Mouse (Mus musculus) embryonic facial prominence, embryonic 14.5 days (tissue): ENCODE measurements around the gene Irs2. TPM values are rescaled to one million over a fixed set of nuclear protein-coding genes. Genes with fewer than 3 reads are reported as not detected.

Experiments used
- ATAC-seq: fragments of 200-750 bp; cut with Nextera tagmentation; 2 replicates; pipeline ENCODE4 v1.8.0; 2017; ENCODE audit warnings: low read depth, moderate number of reproducible peaks, moderate TSS enrichment
- DNase-seq: peaks from one replicate; pipeline ENCODE4 v3.0.0-alpha.2; 2015; ENCODE audit warnings: low spot score
- H3K27ac ChIP-seq: fragments of 300-500 bp; sonication (generic); replicated peaks from 2 replicates; pipeline ENCODE4 v1.5.1; 2014; ENCODE audit warnings: low read depth, mild to moderate bottlenecking, low read length, moderate library complexity
- H3K27me3 ChIP-seq: fragments of 300-500 bp; sonication (generic); replicated peaks from 2 replicates; pipeline ENCODE4 v1.6.1; 2014; ENCODE audit warnings: low read length; ENCODE audit not compliant: control insufficient read depth, insufficient read depth
- H3K36me3 ChIP-seq: fragments of 300-500 bp; sonication (generic); 2 replicates; pipeline ENCODE4 v1.6.1; 2014; ENCODE audit warnings: low read length, mixed read lengths; ENCODE audit not compliant: control insufficient read depth, insufficient read depth
- H3K4me1 ChIP-seq: fragments of 300-500 bp; sonication (generic); 2 replicates; pipeline ENCODE4 v1.6.1; 2014; ENCODE audit warnings: antibody characterized with exemption, low read length; ENCODE audit not compliant: control insufficient read depth, insufficient read depth
- H3K4me2 ChIP-seq: fragments of 300-500 bp; sonication (generic); 2 replicates; pipeline ENCODE4 v1.6.1; 2014; ENCODE audit warnings: low read depth, mild to moderate bottlenecking, low read length, moderate library complexity, mixed read lengths
- H3K4me3 ChIP-seq: fragments of 300-500 bp; sonication (generic); 2 replicates; pipeline ENCODE4 v1.5.1; 2014; ENCODE audit warnings: low read depth, mild to moderate bottlenecking, low read length
- H3K9ac ChIP-seq: fragments of 300-500 bp; sonication (generic); 2 replicates; pipeline ENCODE4 v1.6.1; 2014; ENCODE audit warnings: low read depth, mild to moderate bottlenecking, low read length, moderate library complexity, mixed read lengths
- H3K9me3 ChIP-seq: fragments of 300-500 bp; sonication (generic); 2 replicates; pipeline ENCODE4 v1.6.1; 2016; ENCODE audit warnings: low read length; ENCODE audit not compliant: control insufficient read depth
- WGBS: fragments of 180-500 bp; shearing (Covaris S2); extraction: QIAGEN DNeasy Blood & Tissue Kit; methylation state at CpG from one replicate; pipeline ENCODE4 v1.1.7; 2014; 5-methylcytosine and 5-hydroxymethylcytosine counted together
- polyA plus RNA-seq: library from polyadenylated mRNA; unstranded; fragments of >200 nt; fragmentation: Nextera tagmentation; extraction: Ambion mirVana; gene quantifications from 2 replicates; pipeline ENCODE4 v1.2.1, GENCODE M21; 2014

Gene Irs2
- polyA plus RNA-seq, 1 experiment from 2014 or later = 5.9 TPM

- Histone ChIP-seq H3K27ac (no peak overlapping the region), H3K36me3 (peaks cover 6% of the 10 kb centered on the region; the same call in 1 of the 2 replicates)
These were observed 12.0 kb downstream of the Irs2 start for GRCm38 (mm10) chr8:10996247-10996646.

DNA sequence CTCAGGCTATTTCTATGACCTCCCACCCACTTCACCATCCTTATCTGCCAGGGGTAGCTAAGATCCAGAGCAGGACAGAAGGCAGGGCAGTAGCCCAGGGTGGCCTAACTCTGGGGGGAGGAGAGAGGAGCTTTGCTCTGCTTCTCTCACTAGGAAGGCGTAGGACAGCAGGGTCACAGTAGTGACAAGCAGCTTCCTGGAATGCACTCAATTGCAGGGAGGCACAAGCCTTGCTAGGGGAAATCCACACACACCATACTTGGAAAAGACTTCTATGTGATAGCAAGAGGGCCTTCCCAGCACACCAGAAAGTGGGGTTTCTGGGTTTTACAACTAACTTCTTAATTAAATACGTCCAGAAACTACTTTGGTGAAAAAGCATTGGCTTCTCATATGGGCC, 12.5 kb downstream of the Irs2 start:
- peaks cover 26% of the 10 kb centered on the region for H3K4me1 ChIP-seq
- peaks cover 6% of the 10 kb centered on the region; the same call in 1 of the 2 replicates for H3K36me3 ChIP-seq

More at GRCm38 (mm10) chr8:10996247-10996646, 12.0 kb downstream of the Irs2 start:
- 94% methylated on average over 2 of the region's 2 CpGs for WGBS
- peaks cover 28% of the 10 kb centered on the region for H3K4me1 ChIP-seq
- H3K4me3 ChIP-seq = no peak overlapping the region
- no peaks in the 10 kb centered on the region for H3K9me3 ChIP-seq
- no peaks in the 10 kb centered on the region for H3K27me3 ChIP-seq
- DNase-seq (no peak), ATAC-seq (no peak)
- H3K4me2 ChIP-seq = no peak overlapping the region
- no peak overlapping the region for H3K9ac ChIP-seq

GRCm38 (mm10) chr8:10994390-10994954, 13.8 kb downstream of the Irs2 start:
- H3K4me1 ChIP-seq = peaks cover 18% of the 10 kb centered on the region
- H3K4me3 ChIP-seq = no peak overlapping the region
- ATAC-seq (no peak), DNase-seq (peak; percentile 34)
- no peaks in the 10 kb centered on the region for H3K27me3 ChIP-seq
- H3K27ac ChIP-seq = no peak overlapping the region
- H3K4me2 ChIP-seq = no peak overlapping the region
- H3K9me3 ChIP-seq = no peaks in the 10 kb centered on the region
- H3K9ac ChIP-seq = no peak overlapping the region
- H3K36me3 ChIP-seq = peaks cover 6% of the 10 kb centered on the region; the same call in 1 of the 2 replicates
- 77% methylated on average over 6 of the region's 6 CpGs for WGBS

More for the DNA sequence above, 12.5 kb downstream of the Irs2 start:
- ATAC-seq (no peak), DNase-seq (no peak)
- Histone ChIP-seq H3K4me2 (no peak overlapping the region), H3K4me3 (no peak overlapping the region), H3K27me3 (no peaks in the 10 kb centered on the region), H3K27ac (no peak overlapping the region), H3K9ac (no peak overlapping the region), H3K9me3 (no peaks in the 10 kb centered on the region)
- WGBS = 70% methylated on average over 2 of the region's 2 CpGs

DNA sequence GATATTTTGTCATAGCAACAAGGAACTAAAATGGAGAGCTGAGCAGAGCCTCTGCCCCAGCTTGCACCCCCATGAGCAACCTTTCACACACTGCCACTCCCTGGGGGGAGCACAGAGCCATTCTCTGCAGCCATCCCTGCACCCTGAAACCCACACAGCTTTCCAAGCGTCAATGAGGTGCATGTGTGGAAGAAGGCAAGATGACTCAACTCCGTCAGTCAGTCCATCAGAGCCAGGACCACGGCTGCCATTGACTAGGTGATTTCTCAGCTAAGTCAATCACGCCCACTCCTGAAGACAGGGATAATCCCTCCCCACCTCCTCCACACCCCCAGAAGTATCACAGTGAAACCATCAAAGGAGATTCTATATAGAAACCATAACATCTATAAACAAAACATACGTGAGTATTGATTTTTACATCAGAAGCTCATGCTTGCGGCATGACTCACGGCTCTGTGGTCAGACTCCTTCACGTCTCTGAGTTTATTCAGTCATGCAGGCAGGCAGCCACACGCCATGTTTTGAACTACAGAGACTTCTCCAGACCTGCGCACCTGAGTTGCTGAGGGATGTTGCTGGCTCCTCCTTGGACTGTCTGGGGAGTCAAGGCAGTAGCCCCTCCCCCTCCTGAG, 14.6 kb downstream of the Irs2 start:
- Histone ChIP-seq H3K27me3 (no peaks in the 10 kb centered on the region), H3K9me3 (no peaks in the 10 kb centered on the region), H3K4me3 (no peak overlapping the region), H3K4me1 (peaks cover 17% of the 10 kb centered on the region), H3K9ac (no peak overlapping the region), H3K27ac (no peak overlapping the region), H3K4me2 (no peak overlapping the region), H3K36me3 (peaks cover 6% of the 10 kb centered on the region; the same call in 1 of the 2 replicates)
- DNase-seq (peak; percentile 68), ATAC-seq (peak; percentile 64)
- 79% methylated on average over 10 of the region's 10 CpGs for WGBS

GRCm38 (mm10) chr8:10992081-10992480, 16.2 kb downstream of the Irs2 start:
- ATAC-seq (peak; percentile 15; the same call in 1 of the 2 replicates), DNase-seq (peak; percentile 58)
- no peak overlapping the region for H3K27ac ChIP-seq
- no peak overlapping the region for H3K4me3 ChIP-seq
- no peaks in the 10 kb centered on the region for H3K9me3 ChIP-seq
- no peaks in the 10 kb centered on the region for H3K27me3 ChIP-seq
- no peak overlapping the region for H3K9ac ChIP-seq
- H3K4me2 ChIP-seq = no peak overlapping the region
- H3K4me1 ChIP-seq = peaks cover 17% of the 10 kb centered on the region
- H3K36me3 ChIP-seq = peaks cover 8% of the 10 kb centered on the region; the same call in 1 of the 2 replicates
- 66% methylated on average over 8 of the region's 8 CpGs for WGBS

DNA sequence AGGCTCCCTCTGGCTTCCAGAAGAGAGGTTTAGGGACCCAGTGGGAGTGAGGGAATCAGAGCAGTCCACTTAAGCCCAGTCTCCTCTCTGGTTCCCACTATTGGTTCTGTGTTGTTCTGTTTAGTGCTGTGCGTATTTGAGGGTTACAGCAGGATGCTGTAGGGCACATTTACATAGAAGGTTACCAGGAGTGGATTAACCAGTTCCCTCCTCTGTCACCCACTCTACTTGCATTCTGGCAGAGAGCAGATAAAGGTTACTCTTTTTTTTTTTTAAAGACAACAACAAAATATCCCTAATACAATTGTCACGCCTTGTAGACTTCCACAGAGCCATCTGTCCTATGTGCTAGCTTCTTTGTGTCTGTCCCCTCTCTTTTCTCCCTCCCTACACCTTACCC, 16.9 kb downstream of the Irs2 start:
- H3K36me3 ChIP-seq = peaks cover 14% of the 10 kb centered on the region
- peak overlapping the region; percentile 7; the same call in 1 of the 2 replicates for H3K27ac ChIP-seq
- H3K4me2 ChIP-seq = no peak overlapping the region
- WGBS = 65% methylated on average over 2 of the region's 2 CpGs
- no peak overlapping the region for H3K4me3 ChIP-seq
- DNase-seq (no peak), ATAC-seq (no peak)
- no peak overlapping the region for H3K9ac ChIP-seq
- peaks cover 17% of the 10 kb centered on the region for H3K4me1 ChIP-seq
- H3K27me3 ChIP-seq = no peaks in the 10 kb centered on the region
- H3K9me3 ChIP-seq = no peaks in the 10 kb centered on the region

DNA sequence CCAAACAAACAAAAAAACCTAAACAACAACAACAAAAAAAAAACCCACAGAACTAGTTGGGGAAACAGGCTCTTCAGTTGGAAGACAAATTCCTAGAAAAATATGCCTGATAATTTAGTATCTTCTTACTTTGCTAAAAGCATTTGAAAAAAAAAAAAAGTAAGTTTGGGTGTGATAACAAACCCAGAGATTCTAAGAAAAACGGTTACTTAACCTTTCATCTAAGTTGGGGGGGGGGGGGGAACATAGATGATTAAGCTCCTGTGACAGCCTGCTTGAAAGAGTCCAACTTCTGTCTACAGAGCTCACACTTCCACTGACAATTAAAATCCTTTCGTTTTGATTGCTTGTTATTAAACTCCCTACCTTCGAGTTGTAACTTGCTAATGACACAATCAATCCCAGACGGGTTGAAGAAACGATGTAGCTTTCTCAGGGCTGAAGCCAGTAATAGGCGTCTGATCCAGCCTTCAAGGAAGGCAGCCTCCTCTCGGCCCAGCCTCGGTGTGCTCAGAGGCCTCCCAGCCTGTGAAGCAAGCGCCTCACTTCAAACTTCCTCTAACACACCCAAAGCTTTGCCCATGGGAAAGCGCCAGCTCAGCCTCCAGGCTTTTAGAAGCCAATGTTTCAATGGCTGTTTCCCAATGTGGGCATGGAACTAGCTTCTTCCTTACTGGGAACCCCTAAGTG, 17.7 kb downstream of the Irs2 start:
- WGBS = 30% methylated on average over 10 of the region's 10 CpGs
- peaks cover 17% of the 10 kb centered on the region for H3K4me1 ChIP-seq
- H3K9me3 ChIP-seq = no peaks in the 10 kb centered on the region
- H3K27ac ChIP-seq = peak overlapping the region; percentile 7; the same call in 1 of the 2 replicates
- H3K4me2 ChIP-seq = no peak overlapping the region
- no peak overlapping the region for H3K4me3 ChIP-seq
- no peak for ATAC-seq
- DNase-seq = peak; percentile 65
- H3K9ac ChIP-seq = no peak overlapping the region
- no peaks in the 10 kb centered on the region for H3K27me3 ChIP-seq
- peaks cover 18% of the 10 kb centered on the region for H3K36me3 ChIP-seq

DNA sequence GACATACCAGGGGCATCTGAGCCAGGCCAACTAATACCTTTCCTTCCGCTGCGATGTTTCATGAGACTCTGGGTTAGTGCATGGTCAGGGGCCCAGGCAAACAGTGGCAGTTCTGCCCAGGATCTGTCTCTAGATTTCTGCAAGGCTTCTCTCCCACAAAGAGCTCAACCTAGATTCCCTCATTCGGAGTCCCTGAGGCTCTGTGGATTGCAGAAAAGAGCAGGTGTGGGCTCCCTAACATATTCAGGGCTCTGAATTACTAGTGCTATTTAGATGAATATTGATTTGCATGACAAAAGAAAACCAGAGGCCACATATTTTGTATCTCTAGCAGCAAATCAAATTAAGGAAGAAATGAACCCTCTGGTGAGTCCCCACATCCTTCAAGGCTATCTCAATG, 18.3 kb downstream of the Irs2 start:
- DNase-seq = no peak

More for the DNA sequence above, 18.3 kb downstream of the Irs2 start:
- Histone ChIP-seq H3K27ac (no peak overlapping the region), H3K9ac (no peak overlapping the region), H3K4me1 (peaks cover 17% of the 10 kb centered on the region), H3K4me2 (no peak overlapping the region), H3K36me3 (peaks cover 23% of the 10 kb centered on the region), H3K27me3 (no peaks in the 10 kb centered on the region), H3K4me3 (no peak overlapping the region), H3K9me3 (no peaks in the 10 kb centered on the region)
- WGBS = 71% methylated on average over 3 of the region's 3 CpGs
- ATAC-seq = no peak
